Mouse (Mus musculus): Measurements from ENCODE around the gene Il17f. TPM values are rescaled to one million over a fixed set of nuclear protein-coding genes. Genes with fewer than 3 reads are reported as not detected.
"Not testable (repeated sequence)": the region's sequence is repeated elsewhere in the genome, so short reads cannot be mapped to it uniquely, and the experiment has no call there.

Il17f gene
- 1.8 TPM in 1 of 2 replicates, not detected in the other for total RNA-seq (2015; ENCODE audit: low replicate concordance)
- total RNA-seq (2017; ENCODE audit: low replicate concordance) = not detected in 2 replicates

GRCm38 (mm10) chr1:20790517-20790916 lies at the start of gene Il17f:
Gene Il17f (minus strand): TSS chr1:20790617.
- ATAC-seq (replicated peaks; ENCODE audit: low FRiP score, poor library complexity, severe bottlenecking) = not testable (repeated sequence)

GRCm38 (mm10) chr1:20839911-20840310 lies 49.5 kb upstream of the Il17f start:
- ATAC-seq (replicated peaks; ENCODE audit: low FRiP score, poor library complexity, severe bottlenecking) = no peak

GRCm38 (mm10) chr1:20836551-20837125 lies 46.2 kb upstream of the Il17f start:
- ATAC-seq (replicated peaks; ENCODE audit: low FRiP score, poor library complexity, severe bottlenecking) = no peak

- no peak for ATAC-seq (replicated peaks; ENCODE audit: low FRiP score, poor library complexity, severe bottlenecking)
Measured at GRCm38 (mm10) chr1:20833141-20833511, 42.7 kb upstream of the Il17f start.

GRCm38 (mm10) chr1:20832473-20833140 lies 42.2 kb upstream of the Il17f start:
- ATAC-seq (replicated peaks; ENCODE audit: low FRiP score, poor library complexity, severe bottlenecking) = no peak

GRCm38 (mm10) chr1:20830546-20830945 lies 40.1 kb upstream of the Il17f start:
- no peak for ATAC-seq (replicated peaks; ENCODE audit: low FRiP score, poor library complexity, severe bottlenecking)

GRCm38 (mm10) chr1:20828061-20828460 lies 37.6 kb upstream of the Il17f start:
- no peak for ATAC-seq (replicated peaks; ENCODE audit: low FRiP score, poor library complexity, severe bottlenecking)

GRCm38 (mm10) chr1:20825036-20825435 lies 34.6 kb upstream of the Il17f start:
- ATAC-seq (replicated peaks; ENCODE audit: low FRiP score, poor library complexity, severe bottlenecking) = no peak

GRCm38 (mm10) chr1:20823906-20824305 lies 33.5 kb upstream of the Il17f start:
- no peak for ATAC-seq (replicated peaks; ENCODE audit: low FRiP score, poor library complexity, severe bottlenecking)

GRCm38 (mm10) chr1:20823471-20823870 lies 33.1 kb upstream of the Il17f start:
- ATAC-seq (replicated peaks; ENCODE audit: low FRiP score, poor library complexity, severe bottlenecking) = no peak

GRCm38 (mm10) chr1:20820959-20821358 lies 30.5 kb upstream of the Il17f start:
- no peak for ATAC-seq (replicated peaks; ENCODE audit: low FRiP score, poor library complexity, severe bottlenecking)

- peak; percentile 99 for ATAC-seq (replicated peaks; ENCODE audit: low FRiP score, poor library complexity, severe bottlenecking)
Measured at GRCm38 (mm10) chr1:20819771-20820605, 29.6 kb upstream of the Il17f start, which contains the start of gene Mcm3. Gene Mcm3 (minus strand): TSS chr1:20820312.

- ATAC-seq (replicated peaks; ENCODE audit: low FRiP score, poor library complexity, severe bottlenecking) = no peak
Measured at GRCm38 (mm10) chr1:20817596-20817995, 27.2 kb upstream of the Il17f start.

- ATAC-seq (replicated peaks; ENCODE audit: low FRiP score, poor library complexity, severe bottlenecking) = no peak
Measured at GRCm38 (mm10) chr1:20817172-20817571, 26.8 kb upstream of the Il17f start.

GRCm38 (mm10) chr1:20814521-20814920 lies 24.1 kb upstream of the Il17f start:
- no peak for ATAC-seq (replicated peaks; ENCODE audit: low FRiP score, poor library complexity, severe bottlenecking)

- ATAC-seq (replicated peaks; ENCODE audit: low FRiP score, poor library complexity, severe bottlenecking) = no peak
Measured at GRCm38 (mm10) chr1:20804526-20804925, 14.1 kb upstream of the Il17f start.

- ATAC-seq (replicated peaks; ENCODE audit: low FRiP score, poor library complexity, severe bottlenecking) = no peak
Measured at GRCm38 (mm10) chr1:20801682-20802390, 11.4 kb upstream of the Il17f start.

GRCm38 (mm10) chr1:20801275-20801674 lies 10.9 kb upstream of the Il17f start:
- no peak for ATAC-seq (replicated peaks; ENCODE audit: low FRiP score, poor library complexity, severe bottlenecking)

GRCm38 (mm10) chr1:20795178-20795577 lies 4.8 kb upstream of the Il17f start:
- ATAC-seq (replicated peaks; ENCODE audit: low FRiP score, poor library complexity, severe bottlenecking) = no peak

- ATAC-seq (replicated peaks; ENCODE audit: low FRiP score, poor library complexity, severe bottlenecking) = no peak
Measured at GRCm38 (mm10) chr1:20794760-20795159, 4.3 kb upstream of the Il17f start.

Measured in erythroid progenitor cell, adult 5-6 weeks (primary cell).